Mouse (Mus musculus): ENCODE measurements at regions not wholly inside any gene's neighbourhood (a gene's known extent, or its start where the extent isn't known, plus 50 kb on each side); places are given as distances from the start of the nearest gene placed in this dataset.

GRCm38 (mm10) chr1:183553219-183553618 lies 135.2 kb downstream of the Hhipl2 start:
- H3K27ac ChIP-seq: no peak overlapping the region
- H3K4me1 ChIP-seq: no peaks in the 10 kb centered on the region; the same call in 1 of the 2 replicates
- H3K4me3 ChIP-seq: no peak overlapping the region
- no peaks in the 10 kb centered on the region for H3K9me3 ChIP-seq
- H3K9ac ChIP-seq: no peak overlapping the region
- no peaks in the 10 kb centered on the region for H3K27me3 ChIP-seq (replicated peaks)
- whole genome bisulfite sequencing: 89% methylated on average over 8 of the region's 8 CpGs
- no peak for ATAC-seq (ENCODE audit: low FRiP score, low read depth)
- no peak overlapping the region for H3K4me2 ChIP-seq (replicated peaks)
- no peaks in the 10 kb centered on the region for H3K36me3 ChIP-seq

- WGBS: 88% methylated on average over 3 of the region's 3 CpGs
- no peaks in the 10 kb centered on the region for H3K36me3 ChIP-seq
- ATAC-seq (ENCODE audit: low FRiP score, low read depth): no peak
- H3K4me1 ChIP-seq: no peaks in the 10 kb centered on the region
- no peak overlapping the region for H3K4me3 ChIP-seq
- H3K27me3 ChIP-seq (replicated peaks): no peaks in the 10 kb centered on the region
- no peak overlapping the region for H3K27ac ChIP-seq
- no peaks in the 10 kb centered on the region for H3K9me3 ChIP-seq
- no peak overlapping the region for H3K9ac ChIP-seq
- no peak overlapping the region for H3K4me2 ChIP-seq (replicated peaks)
Observed at GRCm38 (mm10) chr1:183562853-183563252, 144.8 kb downstream of the Hhipl2 start.

- no peak overlapping the region for H3K4me3 ChIP-seq
- no peak overlapping the region for H3K9ac ChIP-seq
- 66% methylated on average over 10 of the region's 10 CpGs for WGBS
- H3K36me3 ChIP-seq: no peaks in the 10 kb centered on the region
- no peaks in the 10 kb centered on the region for H3K27me3 ChIP-seq (replicated peaks)
- ATAC-seq (ENCODE audit: low FRiP score, low read depth): no peak
- no peak overlapping the region for H3K27ac ChIP-seq
- H3K4me2 ChIP-seq (replicated peaks): no peak overlapping the region
- H3K9me3 ChIP-seq: no peaks in the 10 kb centered on the region
- no peaks in the 10 kb centered on the region for H3K4me1 ChIP-seq
Observed at GRCm38 (mm10) chr1:183573621-183574585, 155.9 kb downstream of the Hhipl2 start.

- Histone ChIP-seq H3K4me3 (no peak overlapping the region), H3K4me2 (replicated peaks) (no peak overlapping the region)
- 76% methylated on average over 6 of the region's 6 CpGs for WGBS
Observed at GRCm38 (mm10) chr1:183584861-183585260, 166.8 kb downstream of the Hhipl2 start.

GRCm38 (mm10) chr1:183586406-183586805 lies 168.4 kb downstream of the Hhipl2 start:
- Histone ChIP-seq H3K9ac (no peak overlapping the region), H3K27ac (no peak overlapping the region), H3K27me3 (replicated peaks) (no peaks in the 10 kb centered on the region), H3K9me3 (no peaks in the 10 kb centered on the region), H3K4me3 (no peak overlapping the region), H3K36me3 (no peaks in the 10 kb centered on the region), H3K4me1 (no peaks in the 10 kb centered on the region), H3K4me2 (replicated peaks) (no peak overlapping the region)
- no peak for ATAC-seq (ENCODE audit: low FRiP score, low read depth)
- WGBS: 87% methylated on average over 4 of the region's 4 CpGs

More at GRCm38 (mm10) chr1:183584861-183585260, 166.8 kb downstream of the Hhipl2 start:
- Histone ChIP-seq H3K9ac (no peak overlapping the region), H3K9me3 (no peaks in the 10 kb centered on the region), H3K27me3 (replicated peaks) (no peaks in the 10 kb centered on the region), H3K27ac (no peak overlapping the region), H3K4me1 (no peaks in the 10 kb centered on the region), H3K36me3 (no peaks in the 10 kb centered on the region)
- ATAC-seq (ENCODE audit: low FRiP score, low read depth): no peak

- Histone ChIP-seq H3K36me3 (no peaks in the 10 kb centered on the region), H3K9me3 (no peaks in the 10 kb centered on the region), H3K4me3 (no peak overlapping the region), H3K4me2 (replicated peaks) (no peak overlapping the region), H3K27me3 (replicated peaks) (no peaks in the 10 kb centered on the region), H3K27ac (no peak overlapping the region), H3K4me1 (no peaks in the 10 kb centered on the region), H3K9ac (no peak overlapping the region)
- no peak for ATAC-seq (ENCODE audit: low FRiP score, low read depth)
- 81% methylated on average over 5 of the region's 5 CpGs for WGBS
Observed at GRCm38 (mm10) chr1:183595306-183595705, 177.3 kb downstream of the Hhipl2 start.

- no peak overlapping the region for H3K9ac ChIP-seq
- WGBS: 82% methylated on average over 8 of the region's 8 CpGs
- ATAC-seq (ENCODE audit: low FRiP score, low read depth): no peak
Observed at GRCm38 (mm10) chr1:183600466-183600865, 182.5 kb downstream of the Hhipl2 start.

GRCm38 (mm10) chr1:183611966-183612694 lies 194.1 kb downstream of the Hhipl2 start:
- Histone ChIP-seq H3K4me2 (replicated peaks) (no peak overlapping the region), H3K27me3 (replicated peaks) (no peaks in the 10 kb centered on the region), H3K27ac (no peak overlapping the region), H3K4me1 (peaks cover 3% of the 10 kb centered on the region; the same call in 1 of the 2 replicates), H3K9me3 (no peaks in the 10 kb centered on the region), H3K36me3 (no peaks in the 10 kb centered on the region), H3K4me3 (no peak overlapping the region), H3K9ac (no peak overlapping the region)
- 68% methylated on average over 8 of the region's 8 CpGs for WGBS
- ATAC-seq (ENCODE audit: low FRiP score, low read depth): no peak

More at GRCm38 (mm10) chr1:183600466-183600865, 182.5 kb downstream of the Hhipl2 start:
- H3K27ac ChIP-seq: no peak overlapping the region
- H3K9me3 ChIP-seq: no peaks in the 10 kb centered on the region
- no peaks in the 10 kb centered on the region for H3K4me1 ChIP-seq
- no peak overlapping the region for H3K4me3 ChIP-seq
- no peak overlapping the region for H3K4me2 ChIP-seq (replicated peaks)
- H3K36me3 ChIP-seq: no peaks in the 10 kb centered on the region
- no peaks in the 10 kb centered on the region for H3K27me3 ChIP-seq (replicated peaks)

GRCm38 (mm10) chr1:183619451-183620059 lies 201.5 kb downstream of the Hhipl2 start:
- WGBS: 85% methylated on average over 9 of the region's 9 CpGs
- no peak overlapping the region for H3K4me3 ChIP-seq
- no peak overlapping the region for H3K4me2 ChIP-seq (replicated peaks)
- no peak overlapping the region for H3K27ac ChIP-seq
- H3K27me3 ChIP-seq (replicated peaks): no peaks in the 10 kb centered on the region
- no peaks in the 10 kb centered on the region for H3K4me1 ChIP-seq
- no peak overlapping the region for H3K9ac ChIP-seq
- H3K9me3 ChIP-seq: no peaks in the 10 kb centered on the region
- ATAC-seq (ENCODE audit: low FRiP score, low read depth): no peak
- no peaks in the 10 kb centered on the region for H3K36me3 ChIP-seq

GRCm38 (mm10) chr1:183622341-183622740 lies 204.3 kb downstream of the Hhipl2 start:
- Histone ChIP-seq H3K9ac (no peak overlapping the region), H3K4me2 (replicated peaks) (no peak overlapping the region), H3K27ac (no peak overlapping the region), H3K27me3 (replicated peaks) (no peaks in the 10 kb centered on the region), H3K36me3 (no peaks in the 10 kb centered on the region), H3K4me1 (no peaks in the 10 kb centered on the region), H3K4me3 (no peak overlapping the region), H3K9me3 (no peaks in the 10 kb centered on the region)
- ATAC-seq (ENCODE audit: low FRiP score, low read depth): no peak
- 36% methylated on average over 4 of the region's 4 CpGs for WGBS

- no peaks in the 10 kb centered on the region for H3K27me3 ChIP-seq (replicated peaks)
- no peaks in the 10 kb centered on the region for H3K36me3 ChIP-seq
- H3K27ac ChIP-seq: no peak overlapping the region
- ATAC-seq (ENCODE audit: low FRiP score, low read depth): no peak
- WGBS: 53% methylated on average over 1 of the region's 1 CpGs
- H3K4me3 ChIP-seq: no peak overlapping the region
- no peak overlapping the region for H3K4me2 ChIP-seq (replicated peaks)
- no peak overlapping the region for H3K9ac ChIP-seq
- H3K9me3 ChIP-seq: no peaks in the 10 kb centered on the region
- no peaks in the 10 kb centered on the region for H3K4me1 ChIP-seq
Observed at GRCm38 (mm10) chr1:183624266-183624665, 206.3 kb downstream of the Hhipl2 start.

- 87% methylated on average over 6 of the region's 6 CpGs for WGBS
- Histone ChIP-seq H3K36me3 (no peaks in the 10 kb centered on the region), H3K27ac (no peak overlapping the region), H3K4me2 (replicated peaks) (no peak overlapping the region), H3K27me3 (replicated peaks) (no peaks in the 10 kb centered on the region), H3K9me3 (no peaks in the 10 kb centered on the region), H3K9ac (no peak overlapping the region), H3K4me3 (no peak overlapping the region), H3K4me1 (no peaks in the 10 kb centered on the region)
- ATAC-seq (ENCODE audit: low FRiP score, low read depth): no peak
Observed at GRCm38 (mm10) chr1:183633810-183634209, 215.8 kb downstream of the Hhipl2 start.

Measured in neural tube, embryonic 12.5 days (tissue).